Mouse (Mus musculus) CD8-positive naive resting alpha-beta T cell, adult 57 days (primary cell): Measurements from ENCODE around the gene Tas2r137. TPM values are rescaled to one million over a fixed set of nuclear protein-coding genes. Genes with fewer than 3 reads are reported as not detected.

ENCODE experiments used
- total RNA-seq: library from RNA; stranded (reverse); gene quantifications from one replicate; pipeline ENCODE4 v1.2.4, GENCODE M21; 2023

The Tas2r137 gene
- not detected for total RNA-seq

GRCm38 (mm10) chr6:40490933-40491332, at the start of gene Tas2r137:
Tas2r137 (plus strand) TSS chr6:40491233.

DNA sequence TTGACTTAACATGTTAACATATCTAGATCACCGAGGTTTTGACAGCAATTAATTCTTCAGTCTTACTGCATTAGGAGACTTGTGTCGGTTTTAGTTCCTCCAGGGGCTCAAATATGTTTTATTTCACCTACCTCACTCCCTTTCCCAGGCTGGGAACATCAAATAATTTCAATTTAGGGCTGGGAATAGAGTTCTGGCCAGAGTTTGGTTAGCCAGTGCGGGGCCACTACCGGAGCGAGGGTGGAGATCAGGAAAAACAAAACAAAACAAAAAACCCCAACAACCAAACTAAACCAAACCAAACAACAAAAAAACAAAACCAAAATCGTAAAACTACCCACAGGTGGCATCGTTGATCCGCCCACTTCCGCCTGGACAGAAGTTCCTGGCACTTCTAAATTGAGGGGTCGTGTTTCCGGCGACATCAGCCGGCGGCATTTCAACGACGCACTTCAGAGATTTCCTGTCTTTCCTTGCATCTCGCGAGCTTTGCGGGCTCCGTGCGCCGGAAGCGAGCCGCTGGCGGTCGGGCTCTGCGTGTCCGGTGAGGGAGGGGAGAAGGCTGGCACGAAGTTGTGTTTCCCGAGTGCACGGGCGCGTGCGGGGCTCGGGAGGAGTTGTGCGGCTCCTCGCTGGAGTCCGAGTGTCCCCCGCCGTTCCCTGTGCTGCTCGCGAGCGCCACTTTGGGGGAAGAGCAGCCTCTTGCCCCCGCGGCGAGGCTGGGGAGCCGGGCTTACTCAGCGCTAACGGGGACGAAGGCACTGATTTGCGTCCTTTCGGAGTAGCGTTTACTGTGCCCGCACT, 19.9 kb upstream of the Tas2r137 start, which contains the start of gene Ssbp1:
TSS of gene Ssbp1 (plus strand) at position 437 of the 804 bp plus-strand sequence.

DNA sequence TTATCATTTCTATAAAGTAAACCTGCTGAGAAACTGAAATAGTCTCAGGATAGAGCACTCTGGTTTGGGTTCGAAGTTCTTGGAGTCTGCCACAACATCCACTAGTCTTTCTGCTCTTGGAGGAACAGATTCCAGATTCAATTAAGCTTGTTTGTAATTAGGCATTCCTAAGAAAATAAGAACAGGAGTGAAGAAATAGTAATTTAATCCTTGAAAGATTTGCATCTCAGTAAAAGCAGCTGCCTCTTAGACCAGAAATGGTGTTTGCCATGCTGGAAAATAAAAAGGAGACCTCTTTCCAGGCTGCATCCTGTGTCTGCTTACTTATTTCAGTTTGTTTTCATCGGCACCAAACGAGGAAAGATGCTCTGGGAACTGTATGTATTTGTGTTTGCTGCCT, 2.2 kb downstream of the Tas2r137 start, which contains the start of gene Tas2r108:
TSS of gene Tas2r108 (plus strand) at position 301 of the 400 bp plus-strand sequence.

GRCm38 (mm10) chr6:40519408-40519807, 28.4 kb downstream of the Tas2r137 start, which contains the start of gene Prss37:
Prss37 (minus strand) TSS chr6:40519508.

Other genes starting within 250 kb of the Tas2r137 start
- 37.0 TPM for gene Agk, start 166.1 kb upstream of the Tas2r137 start, total RNA-seq
- 24.5 TPM for gene E330009J07Rik, start 55.1 kb upstream of the Tas2r137 start, total RNA-seq
- not detected for gene Wee2, start 52.1 kb upstream of the Tas2r137 start, total RNA-seq
- 53.6 TPM for gene Ssbp1, start 19.9 kb upstream of the Tas2r137 start, total RNA-seq
- gene Tas2r108, start 2.3 kb downstream of the Tas2r137 start, total RNA-seq, result not detected
- gene Prss37, start 28.3 kb downstream of the Tas2r137 start, total RNA-seq, result not detected
- not detected for gene Olfr461, start 63.8 kb downstream of the Tas2r137 start, total RNA-seq
- not detected for gene Olfr460, start 78.3 kb downstream of the Tas2r137 start, total RNA-seq
- not detected for gene Clec5a, start 94.6 kb downstream of the Tas2r137 start, total RNA-seq
- not detected for gene Tas2r138, start 122.1 kb downstream of the Tas2r137 start, total RNA-seq
- 0.21 TPM for gene Mgam, start 137.6 kb downstream of the Tas2r137 start, total RNA-seq